Comparison of ENCODE assay signal across 18 mouse cellular contexts in the genomic region with DNA sequence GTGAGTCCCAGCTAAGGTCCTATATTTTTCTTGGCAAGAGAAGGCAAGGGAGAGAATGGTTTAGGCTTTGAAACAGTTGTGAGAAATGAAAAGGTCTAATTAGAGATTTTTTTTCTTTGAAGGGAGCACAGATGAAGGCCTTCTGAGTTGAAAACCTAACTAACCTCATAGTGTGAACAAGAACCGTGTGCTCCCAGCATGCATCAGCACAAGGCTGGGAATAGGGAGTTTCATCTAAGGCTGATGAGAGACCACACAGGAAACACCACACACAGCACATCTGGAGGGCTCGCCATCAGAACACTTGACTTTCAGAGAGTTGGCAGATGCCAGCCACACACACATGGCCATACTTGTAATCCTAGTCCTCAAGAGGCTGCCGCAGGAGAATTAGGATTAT.
"Had no signal": no experiment of that assay in that cellular context is flagged by ENCODE, and none has a peak within 500 bp of the region (broad histone marks: within the 10 kb centered on the region; RNA-seq: fewer than 3 reads in every experiment).

No protein-coding gene starts in this region.

- H3K36me3 ChIP-seq: limb, embryonic 10.5 days; limb, embryonic 13.5 days; liver, embryonic 12.5 days; liver, embryonic 15.5 days; lung, embryonic 15.5 days; midbrain, embryonic 12.5 days had no signal

- ATAC-seq: inflammation-experienced regulatory T-cells, adult 6 months; intestine, embryonic 16.5 days; liver, embryonic 12.5 days had no signal

- H3K27ac ChIP-seq: limb, embryonic 10.5 days; limb, embryonic 13.5 days; liver, embryonic 12.5 days; liver, embryonic 15.5 days; lung, embryonic 15.5 days; midbrain, embryonic 12.5 days had no signal

- DNase-seq: kidney, adult 18-20 months; kidney, adult 9 months; kidney, postnatal 14 days; kidney, postnatal 4 days; liver; lung, adult 18-20 months; lung, postnatal 10 days; lung, postnatal 36 days had no signal

- H3K9ac ChIP-seq: limb, embryonic 13.5 days; liver, embryonic 12.5 days; liver, embryonic 15.5 days; lung, embryonic 15.5 days; midbrain, embryonic 12.5 days had no signal

- H3K4me1 ChIP-seq: limb, embryonic 10.5 days; limb, embryonic 13.5 days; midbrain, embryonic 12.5 days had no signal

- H3K9me3 ChIP-seq: limb, embryonic 10.5 days; liver, embryonic 12.5 days; liver, embryonic 15.5 days; lung, embryonic 15.5 days; midbrain, embryonic 12.5 days had no signal

- H3K4me3 ChIP-seq: limb, embryonic 10.5 days; limb, embryonic 13.5 days; liver, embryonic 12.5 days; liver, embryonic 15.5 days; lung, embryonic 15.5 days; megakaryocyte, embryonic 14.5 days; midbrain, embryonic 12.5 days; myocyte had no signal

- H3K27me3 ChIP-seq: limb, embryonic 13.5 days; liver, embryonic 12.5 days; liver, embryonic 15.5 days; lung, embryonic 15.5 days; megakaryocyte, embryonic 14.5 days; midbrain, embryonic 12.5 days had no signal

- H3K4me2 ChIP-seq: limb, embryonic 13.5 days; liver, embryonic 12.5 days; liver, embryonic 15.5 days; lung, embryonic 15.5 days; midbrain, embryonic 12.5 days had no signal
